Mouse (Mus musculus) MEL (cell line): ENCODE results near the gene Cand2. TPM values are rescaled to one million over a fixed set of nuclear protein-coding genes. Genes with fewer than 3 reads are reported as not detected.
A peak's percentile ranks its signal among the peaks of the same experiment; 100 is the strongest.

Experiments
- DNase-seq: peaks from one replicate; pipeline ENCODE4 v3.0.0; 2011; ENCODE audit warnings: low read depth, low spot score
- H3K27ac ChIP-seq: 2 replicates; pipeline ENCODE4 v1.5.1; 2012; ENCODE audit warnings: low read depth, mild to moderate bottlenecking, control low read depth, low read length, moderate library complexity; ENCODE audit not compliant: control insufficient read depth
- H3K27me3 ChIP-seq, 2 experiments: fragments of 150-350 bp in 1 of 2; sonication (generic) in 1 of 2; 2 replicates each; pipeline ENCODE4 v1.6.1; 2012; ENCODE audit warnings: low read length in 2 of 2, mild to moderate bottlenecking in 2 of 2, improper control_type of control experiment in 1 of 2, moderate library complexity in 1 of 2; ENCODE audit not compliant: insufficient read depth in 2 of 2, control insufficient read depth in 1 of 2
- H3K36me3 ChIP-seq, 2 experiments: 2 replicates each; pipeline ENCODE4 v1.6.1; 2012 to 2014; ENCODE audit warnings: low read length in 2 of 2, improper control_type of control experiment in 1 of 2, inconsistent platforms in 1 of 2, mild to moderate bottlenecking in 1 of 2; ENCODE audit not compliant: insufficient read depth in 2 of 2, control insufficient read depth in 1 of 2
- H3K4me1 ChIP-seq, 2 experiments: fragments of 150-350 bp in 1 of 2; sonication (generic) in 1 of 2; 2 replicates each; pipeline ENCODE4 v1.6.1; 2012; ENCODE audit warnings: low read length in 2 of 2, improper control_type of control experiment in 1 of 2, mild to moderate bottlenecking in 1 of 2; ENCODE audit not compliant: insufficient read depth in 2 of 2, control insufficient read depth in 1 of 2
- H3K4me3 ChIP-seq, 2 experiments: fragments of 150-350 bp in 1 of 2; sonication (generic) in 1 of 2; 2 replicates each; pipeline ENCODE4 v1.5.1; 2012; ENCODE audit warnings: low read depth in 2 of 2, low read length in 2 of 2, mild to moderate bottlenecking in 2 of 2, moderate library complexity in 2 of 2, control low read depth in 1 of 2, improper control_type of control experiment in 1 of 2; ENCODE audit not compliant: control insufficient read depth in 1 of 2, insufficient read depth in 1 of 2
- H3K79me2 ChIP-seq: 2 replicates; pipeline ENCODE4 v1.6.1; 2012; ENCODE audit warnings: mild to moderate bottlenecking, low read length, moderate library complexity; ENCODE audit not compliant: control insufficient read depth, poor library complexity, insufficient read depth
- H3K9ac ChIP-seq: 2 replicates; pipeline ENCODE4 v1.6.1; 2012; ENCODE audit warnings: low read depth, mild to moderate bottlenecking, control low read depth, low read length, moderate library complexity; ENCODE audit not compliant: control insufficient read depth, poor library complexity, severe bottlenecking
- H3K9me3 ChIP-seq: fragments of 150-350 bp; sonication (generic); replicated peaks from 2 replicates; pipeline ENCODE4 v1.6.1; 2012; ENCODE audit warnings: mild to moderate bottlenecking, low read length, improper control_type of control experiment, moderate library complexity; ENCODE audit not compliant: insufficient read depth
- CTCF ChIP-seq, 3 experiments: IDR thresholded peaks in 2 of 3; conservative IDR thresholded peaks in 1 of 3; 2 replicates each; pipeline ENCODE4 v1.5.1; 2011 to 2012; ENCODE audit warnings: low read length in 3 of 3, low read depth in 2 of 3, mild to moderate bottlenecking in 2 of 3, improper control_type of control experiment in 1 of 3, inconsistent platforms in 1 of 3, mixed read lengths in 1 of 3, moderate library complexity in 1 of 3; ENCODE audit not compliant: control insufficient read depth in 1 of 3, insufficient read depth in 1 of 3, poor library complexity in 1 of 3, severe bottlenecking in 1 of 3
- E2F4 ChIP-seq: IDR thresholded peaks from 2 replicates; pipeline ENCODE4 v1.6.1; 2011; ENCODE audit warnings: low read depth, low read length, improper control_type of control experiment, borderline replicate concordance
- ETS1 ChIP-seq: IDR thresholded peaks from 2 replicates; pipeline ENCODE4 v1.6.1; 2012; ENCODE audit warnings: low read depth, mild to moderate bottlenecking, inconsistent platforms, low read length, improper control_type of control experiment, moderate library complexity
- HCFC1 ChIP-seq: IDR thresholded peaks from 2 replicates; pipeline ENCODE4 v1.6.1; 2012; ENCODE audit warnings: low read depth, mild to moderate bottlenecking, inconsistent platforms, low read length, improper control_type of control experiment, moderate library complexity
- KAT2A ChIP-seq: conservative IDR thresholded peaks from 2 replicates; pipeline ENCODE4 v1.6.1; 2012; ENCODE audit warnings: low read depth, low read length, improper control_type of control experiment, inconsistent platforms
- MAFK ChIP-seq: IDR thresholded peaks from 2 replicates; pipeline ENCODE4 v1.6.1; 2011; ENCODE audit warnings: low read depth, mild to moderate bottlenecking, low read length, improper control_type of control experiment, borderline replicate concordance
- MAX ChIP-seq: IDR thresholded peaks from 2 replicates; pipeline ENCODE4 v1.6.1; 2011; ENCODE audit warnings: low read length, improper control_type of control experiment
- MAZ ChIP-seq: IDR thresholded peaks from 2 replicates; pipeline ENCODE4 v1.6.1; 2012; ENCODE audit warnings: low read depth, mild to moderate bottlenecking, inconsistent platforms, low read length, improper control_type of control experiment
- MXI1 ChIP-seq: IDR thresholded peaks from 2 replicates; pipeline ENCODE4 v1.6.1; 2011; ENCODE audit warnings: mild to moderate bottlenecking, low read depth, low read length, improper control_type of control experiment
- MYB ChIP-seq: IDR thresholded peaks from 2 replicates; pipeline ENCODE4 v1.6.1; 2011; ENCODE audit warnings: mild to moderate bottlenecking, low read depth, low read length, improper control_type of control experiment
- MYC ChIP-seq: IDR thresholded peaks from 2 replicates; pipeline ENCODE4 v1.6.1; 2011; ENCODE audit warnings: low read depth, mild to moderate bottlenecking, low read length, improper control_type of control experiment, moderate library complexity
- NELFE ChIP-seq: IDR thresholded peaks from 2 replicates; pipeline ENCODE4 v1.6.1; 2011; ENCODE audit warnings: low read depth, low read length, improper control_type of control experiment
- POLR2A ChIP-seq, 2 experiments: IDR thresholded peaks; 2 replicates each; pipeline ENCODE4 v1.6.1; 2011 to 2012; ENCODE audit warnings: low read length in 2 of 2, mild to moderate bottlenecking in 2 of 2, control low read depth in 1 of 2, improper control_type of control experiment in 1 of 2, low read depth in 1 of 2, moderate library complexity in 1 of 2; ENCODE audit not compliant: control insufficient read depth in 1 of 2, insufficient read depth in 1 of 2, poor library complexity in 1 of 2
- POLR2AphosphoS2 ChIP-seq: IDR thresholded peaks from 2 replicates; pipeline ENCODE4 v1.6.1; 2011; ENCODE audit warnings: low read length, improper control_type of control experiment
- POLR2AphosphoS5 ChIP-seq: IDR thresholded peaks from 2 replicates; pipeline ENCODE4 v1.6.1; 2012; ENCODE audit warnings: low read depth, borderline replicate concordance, mild to moderate bottlenecking, inconsistent platforms, low read length, moderate library complexity, mixed read lengths
- RAD21 ChIP-seq: IDR thresholded peaks from 2 replicates; pipeline ENCODE4 v1.6.1; 2011; ENCODE audit warnings: mild to moderate bottlenecking, low read depth, low read length, improper control_type of control experiment
- RCOR1 ChIP-seq: IDR thresholded peaks from 2 replicates; pipeline ENCODE4 v1.6.1; 2012; ENCODE audit warnings: low read depth, mild to moderate bottlenecking, inconsistent platforms, low read length, improper control_type of control experiment
- SMC3 ChIP-seq: IDR thresholded peaks from 2 replicates; pipeline ENCODE4 v1.6.1; 2011; ENCODE audit warnings: low read depth, low read length, improper control_type of control experiment
- TCF12 ChIP-seq: IDR thresholded peaks from 2 replicates; pipeline ENCODE4 v1.6.1; 2014; ENCODE audit warnings: low read depth, mild to moderate bottlenecking, inconsistent platforms, low read length, improper control_type of control experiment, moderate library complexity
- UBTF ChIP-seq: IDR thresholded peaks from 2 replicates; pipeline ENCODE4 v1.6.1; 2012; ENCODE audit warnings: low read depth, mild to moderate bottlenecking, inconsistent platforms, low read length, improper control_type of control experiment, moderate library complexity, borderline replicate concordance; ENCODE audit not compliant: insufficient read depth
- USF1 ChIP-seq: IDR thresholded peaks from 2 replicates; pipeline ENCODE4 v1.6.1; 2014; ENCODE audit warnings: low read depth, mild to moderate bottlenecking, inconsistent platforms, low read length, improper control_type of control experiment, moderate library complexity
- ZC3H11A ChIP-seq: IDR thresholded peaks from 2 replicates; pipeline ENCODE4 v1.6.1; 2012; ENCODE audit warnings: low read depth, mild to moderate bottlenecking, inconsistent platforms, low read length, improper control_type of control experiment
- ZKSCAN1 ChIP-seq: IDR thresholded peaks from 2 replicates; pipeline ENCODE4 v1.6.1; 2012; ENCODE audit warnings: low read depth, mild to moderate bottlenecking, inconsistent platforms, low read length, improper control_type of control experiment, moderate library complexity
- ZMIZ1 ChIP-seq: IDR thresholded peaks from 2 replicates; pipeline ENCODE4 v1.6.1; 2012; ENCODE audit warnings: low read depth, mild to moderate bottlenecking, inconsistent platforms, low read length, improper control_type of control experiment, moderate library complexity
- ZNF384 ChIP-seq: IDR thresholded peaks from 2 replicates; pipeline ENCODE4 v1.6.1; 2012; ENCODE audit warnings: low read depth, mild to moderate bottlenecking, inconsistent platforms, low read length, improper control_type of control experiment
- polyA plus RNA-seq, 2 experiments: library from polyadenylated mRNA; stranded (reverse) in 1 of 2; unstranded in 1 of 2; fragments of >175 nt in 1 of 2; fragments of >200 nt in 1 of 2; gene quantifications; 2 replicates each; pipeline versions ENCODE4 v1.2.1 to v1.2.4; 2012; ENCODE audit warnings: low replicate concordance in 2 of 2, low read depth in 1 of 2; ENCODE audit not compliant: insufficient read length in 2 of 2, insufficient read depth in 1 of 2, missing spikeins in 1 of 2
- total RNA-seq: library from RNA; depleted of rRNA; stranded (reverse); fragments of 300-350 nt; gene quantifications from 2 replicates; pipeline ENCODE4 v1.2.3, GENCODE M21; 2012

The Cand2 gene
- total and polyA plus RNA-seq, 3 experiments: 1.8 to 6.6 TPM; not detected in 1

DNA sequence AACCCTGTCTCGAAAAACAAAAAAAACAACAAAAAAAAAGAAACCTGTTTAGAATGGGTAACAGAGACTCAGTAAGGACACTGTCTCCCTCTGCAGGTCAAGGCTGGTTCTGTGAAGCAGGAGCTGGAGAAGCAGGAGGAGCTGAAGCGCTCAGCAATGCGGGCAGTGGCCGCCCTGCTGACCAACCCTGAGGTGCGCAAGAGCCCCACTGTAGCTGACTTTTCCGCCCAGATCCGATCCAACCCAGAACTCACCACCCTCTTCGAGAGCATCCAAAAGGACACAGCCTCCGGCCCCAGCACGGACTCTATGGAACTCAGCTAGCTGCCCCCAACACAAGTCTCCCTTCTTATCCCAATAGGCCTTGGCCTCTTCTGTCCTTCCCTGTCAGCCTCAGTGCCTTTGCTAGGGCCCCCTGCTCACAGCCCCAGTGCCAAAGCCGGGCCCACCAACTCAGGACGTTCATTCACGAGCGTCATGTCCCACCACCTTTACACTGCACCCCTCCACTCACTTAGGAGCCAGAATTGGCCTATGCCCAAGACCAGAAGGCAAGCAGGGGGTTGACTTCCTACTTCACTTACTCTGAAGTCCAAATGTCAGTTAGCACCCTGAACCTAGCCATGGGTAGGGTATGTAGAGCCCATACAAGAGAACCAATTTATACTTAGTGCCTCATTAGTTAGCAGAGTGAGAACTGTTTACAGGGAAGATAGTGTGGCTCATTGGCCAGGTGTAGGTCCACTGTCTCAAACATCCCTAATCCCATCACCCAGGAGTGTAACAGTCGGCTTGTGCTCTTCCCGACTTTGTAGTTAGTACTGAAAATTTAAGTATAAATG, 29.4 kb downstream of the Cand2 start:
- no peak overlapping the region for H3K4me3 ChIP-seq
- TF ChIP-seq USF1 (no peak), POLR2A (IDR thresholded peaks at IDR 0.05; ENCODE audit: control insufficient read depth in 1 of 2, insufficient read depth in 1 of 2, low read depth in 1 of 2, low read length in 2 of 2, poor library complexity in 1 of 2) (peak in 1 of 2 experiments; percentile 21; a peak in 2 of 4 replicates), NELFE (peak; percentile 13; the same call in 1 of the 2 replicates), MAX (no peak), UBTF (no peak), POLR2AphosphoS2 (peak; percentile 81), ZNF384 (peak; percentile 79), E2F4 (no peak), ZC3H11A (peak; percentile 50), ZKSCAN1 (peak; percentile 62; the same call in 1 of the 2 replicates), MAZ (no peak), MYC (no peak), CTCF (IDR thresholded peaks at IDR 0.05 in 2 of 3, conservative IDR thresholded peaks at IDR 0.05 in 1 of 3; ENCODE audit: control insufficient read depth in 1 of 3, insufficient read depth in 1 of 3, low read depth in 2 of 3, low read length in 3 of 3, poor library complexity in 1 of 3, severe bottlenecking in 1 of 3) (peak; percentile 53 to 67 (median 58)), RAD21 (peak; percentile 64), SMC3 (peak; percentile 63), ETS1 (0 out of 2 replicates have a peak, but pooled peaks have one; percentile 5)
- no peaks in the 10 kb centered on the region for H3K27me3 ChIP-seq
- 0 out of 4 replicates have a peak, but pooled peaks cover 0 to 8% of the 10 kb centered on the region in 2 experiments for H3K4me1 ChIP-seq
- no peaks in the 10 kb centered on the region for H3K9me3 ChIP-seq
- H3K79me2 ChIP-seq: peaks cover 29% of the 10 kb centered on the region
- DNase-seq: peak; percentile 83
- peaks cover 6 to 14% of the 10 kb centered on the region in 2 experiments for H3K36me3 ChIP-seq
- H3K27ac ChIP-seq: no peak overlapping the region
- no peak overlapping the region for H3K9ac ChIP-seq

DNA sequence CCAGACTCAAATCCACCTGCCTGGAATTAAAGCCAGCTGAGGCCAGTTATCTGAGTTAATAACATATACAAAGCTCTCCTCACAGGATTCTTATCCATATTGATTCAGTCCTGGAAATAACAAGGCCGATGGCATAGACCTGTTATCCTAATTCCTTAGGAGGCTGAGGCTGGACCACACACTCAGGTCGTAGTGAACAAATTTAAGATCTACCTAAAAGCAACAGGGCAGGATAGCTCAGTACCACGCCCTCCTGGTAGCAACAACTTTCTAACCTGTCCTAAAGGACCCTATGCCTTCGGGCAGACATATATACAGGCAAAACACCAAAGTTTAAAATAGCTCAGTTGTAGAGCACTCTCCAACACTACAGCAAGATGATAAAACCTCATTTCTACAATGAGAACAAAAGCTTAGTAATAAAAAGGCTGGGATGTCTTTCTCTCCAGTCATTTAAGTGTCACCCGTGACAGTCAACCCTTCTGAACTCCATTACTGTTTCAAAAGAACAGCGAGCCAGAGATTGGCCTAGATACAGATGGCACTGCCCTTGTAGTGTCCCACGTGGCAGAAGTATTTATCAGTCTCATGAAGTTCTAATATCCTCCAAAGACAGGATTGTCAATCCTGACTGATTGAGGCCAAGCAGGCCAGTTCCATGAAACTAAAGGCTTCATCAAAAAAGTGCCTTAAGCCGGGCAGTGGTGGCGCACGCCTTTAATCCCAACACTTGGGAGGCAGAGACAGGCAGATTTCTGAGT, 30.3 kb downstream of the Cand2 start:
- no peak overlapping the region for H3K4me3 ChIP-seq
- no peaks in the 10 kb centered on the region for H3K27me3 ChIP-seq
- DNase-seq: peak; percentile 57
- H3K4me1 ChIP-seq: peaks cover 0 to 8% of the 10 kb centered on the region in 2 experiments; a peak in 1 of 4 replicates
- no peak overlapping the region for H3K27ac ChIP-seq
- no peak overlapping the region for H3K9ac ChIP-seq
- peaks cover 29% of the 10 kb centered on the region for H3K79me2 ChIP-seq
- H3K9me3 ChIP-seq: no peaks in the 10 kb centered on the region
- H3K36me3 ChIP-seq: peaks cover 9 to 14% of the 10 kb centered on the region in 2 experiments
- TF ChIP-seq MYC: 0 out of 2 replicates have a peak, but pooled peaks have one; percentile 46
- no peak for TF ChIP-seq UBTF
- no peak for TF ChIP-seq HCFC1
- TF ChIP-seq POLR2A (IDR thresholded peaks at IDR 0.05; ENCODE audit: control insufficient read depth in 1 of 2, insufficient read depth in 1 of 2, low read depth in 1 of 2, low read length in 2 of 2, poor library complexity in 1 of 2): peak; percentile 8 to 79; a peak in 2 of 4 replicates
- no peak for TF ChIP-seq SMC3
- TF ChIP-seq MAX: peak; percentile 42; the same call in 1 of the 2 replicates
- TF ChIP-seq POLR2AphosphoS5: peak; percentile 67; the same call in 1 of the 2 replicates
- TF ChIP-seq POLR2AphosphoS2: peak; percentile 72
- TF ChIP-seq MAFK: no peak
- no peak for TF ChIP-seq KAT2A
- no peak for TF ChIP-seq RCOR1
- TF ChIP-seq USF1: peak; percentile 31; the same call in 1 of the 2 replicates
- no peak for TF ChIP-seq MXI1
- TF ChIP-seq MYB: peak; percentile 65; the same call in 1 of the 2 replicates
- peak; percentile 83; the same call in 1 of the 2 replicates for TF ChIP-seq ZMIZ1
- 0 out of 2 replicates have a peak, but pooled peaks have one; percentile 6 for TF ChIP-seq NELFE
- no peak for TF ChIP-seq TCF12
- TF ChIP-seq, all 39 proteins: peak for 9
